Mouse (Mus musculus): ENCODE results near the gene Fignl1.

- TF ChIP-seq CTCF (IDR thresholded peaks at IDR 0.05) (no peak), EP300 (IDR thresholded peaks at IDR 0.05; ENCODE audit: insufficient read depth, low read depth, low read length) (no peak), POLR2A (IDR thresholded peaks at IDR 0.05; ENCODE audit: insufficient read depth, low read depth, low read length) (no peak)
Measured at GRCm38 (mm10) chr11:11739054-11739453, 69.7 kb downstream of the Fignl1 start.
